Mouse (Mus musculus): ENCODE results near the gene Adamts8.

DNA sequence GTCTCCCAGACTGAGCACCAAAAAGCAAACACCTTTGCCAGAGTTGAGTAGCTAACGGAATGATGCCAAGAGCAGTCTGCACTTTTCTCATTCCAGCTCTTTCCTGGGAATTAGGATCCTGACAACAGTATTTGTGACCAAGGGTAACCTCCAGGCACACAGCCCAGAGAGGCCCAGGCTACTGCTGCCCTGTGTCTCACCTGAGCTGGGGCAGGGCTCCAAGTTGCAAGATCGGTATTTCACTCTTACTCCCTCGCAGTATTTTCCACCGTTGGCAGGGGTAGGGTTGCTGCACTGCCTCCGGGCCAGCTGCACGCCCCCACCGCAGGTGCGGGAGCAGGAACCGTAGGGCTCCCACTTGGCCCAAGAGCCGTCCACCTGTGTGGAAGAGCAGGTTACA is 36.5 kb upstream of the Adamts8 start:
- no peak for TF ChIP-seq CTCF (IDR thresholded peaks at IDR 0.05; ENCODE audit: control insufficient read depth, insufficient read depth, low read length)
- no peak for TF ChIP-seq POLR2A (IDR thresholded peaks at IDR 0.05; ENCODE audit: borderline replicate concordance, control insufficient read depth, low read depth, low read length)
